Mouse (Mus musculus) CD4-positive helper T cell, adult 2 months (primary cell): ENCODE results near the gene Adh7.
A peak's percentile ranks its signal among the peaks of the same experiment; 100 is the strongest.

Experiments
- DNase-seq: peaks from one replicate; pipeline ENCODE4 v3.0.0-alpha.2; 2012; ENCODE audit warnings: low read depth, missing footprints, low spot score

Adh7 gene

DNA sequence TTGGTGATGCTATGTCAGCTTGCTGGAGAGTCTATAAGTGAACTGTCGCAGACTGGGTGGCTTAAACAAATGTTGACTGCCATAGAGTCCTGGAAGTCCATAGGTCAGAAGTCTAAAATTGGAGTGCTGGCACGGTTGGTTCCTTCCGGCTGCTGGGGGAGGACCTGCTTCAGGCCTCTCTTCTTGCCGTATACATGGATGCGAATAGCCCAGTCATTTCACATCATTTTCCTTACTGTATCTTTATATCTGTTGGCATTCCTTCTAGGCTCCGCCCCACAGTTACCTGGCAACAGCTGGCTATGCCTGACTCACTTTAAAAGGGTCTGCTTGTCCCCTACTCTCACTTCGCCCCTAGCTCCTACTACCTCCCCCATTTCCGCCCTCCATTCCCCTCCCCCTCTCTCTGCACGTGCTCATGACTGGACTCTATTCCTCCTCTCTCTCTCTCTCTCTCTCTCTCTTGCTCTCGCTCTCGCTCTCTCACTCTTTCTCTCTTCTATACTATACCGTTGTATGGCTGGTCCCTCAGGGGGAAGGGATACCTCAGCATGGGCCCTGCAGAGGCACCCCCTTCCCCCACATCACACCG lies 6.9 kb downstream of the Adh7 start:
- DNase-seq, result no peak

DNA sequence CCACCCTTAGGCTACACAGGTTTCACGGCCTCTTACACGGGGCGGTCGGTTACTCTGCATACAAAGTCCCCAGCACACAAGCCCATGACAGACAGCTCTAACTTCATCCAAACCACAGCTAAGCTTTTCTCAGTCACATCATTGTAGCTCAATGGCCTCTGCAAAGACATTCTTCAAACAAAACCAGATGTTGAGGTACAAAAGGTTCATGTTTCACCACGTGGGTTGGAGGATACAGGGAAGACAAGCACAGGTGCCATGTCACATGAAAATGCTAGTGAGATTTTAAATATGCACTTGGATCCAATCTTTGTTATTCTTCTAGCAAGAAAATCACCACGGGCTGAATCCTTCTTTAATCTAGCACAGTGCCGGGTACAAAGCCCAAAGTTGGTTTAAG lies 7.8 kb downstream of the Adh7 start:
- no peak for DNase-seq

DNA sequence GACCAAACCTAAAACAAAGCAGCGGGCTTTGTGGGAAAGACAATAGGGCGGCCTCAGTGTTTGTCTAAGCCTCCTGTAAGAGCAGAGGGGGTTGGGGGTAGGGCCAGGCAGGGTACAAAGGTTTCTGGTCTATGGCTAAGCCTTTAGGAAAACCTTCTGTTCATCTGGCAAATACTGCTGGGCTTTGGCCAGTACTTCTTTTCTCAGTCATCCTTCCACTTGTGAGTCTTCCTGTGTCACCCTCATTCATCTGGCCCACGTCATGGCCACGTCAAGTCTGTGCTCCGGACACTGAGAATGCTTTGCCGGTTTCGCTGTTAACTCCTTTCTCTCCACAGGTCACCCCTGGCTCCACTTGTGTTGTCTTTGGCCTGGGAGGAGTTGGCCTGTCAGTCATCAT lies 8.3 kb downstream of the Adh7 start:
- DNase-seq, result no peak

DNA sequence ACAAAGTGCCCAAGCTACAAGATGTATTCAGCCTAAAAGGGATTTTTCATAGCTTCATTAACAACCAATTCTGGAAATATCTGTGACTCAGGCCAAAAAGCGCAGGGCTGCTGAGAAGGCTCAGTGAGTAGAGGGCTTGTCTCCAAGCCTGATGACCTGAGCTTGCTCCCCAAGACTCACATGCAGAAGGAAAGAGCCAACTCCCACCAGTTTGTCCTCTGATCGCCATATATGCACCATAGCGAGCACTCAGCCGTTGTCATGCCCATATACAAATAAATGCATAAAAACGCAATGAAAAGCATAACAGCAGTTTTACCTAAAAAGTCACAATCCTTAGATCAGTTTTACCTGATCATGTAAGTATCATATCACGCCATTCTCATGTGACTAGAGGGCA lies 8.9 kb downstream of the Adh7 start:
- DNase-seq, result no peak

DNA sequence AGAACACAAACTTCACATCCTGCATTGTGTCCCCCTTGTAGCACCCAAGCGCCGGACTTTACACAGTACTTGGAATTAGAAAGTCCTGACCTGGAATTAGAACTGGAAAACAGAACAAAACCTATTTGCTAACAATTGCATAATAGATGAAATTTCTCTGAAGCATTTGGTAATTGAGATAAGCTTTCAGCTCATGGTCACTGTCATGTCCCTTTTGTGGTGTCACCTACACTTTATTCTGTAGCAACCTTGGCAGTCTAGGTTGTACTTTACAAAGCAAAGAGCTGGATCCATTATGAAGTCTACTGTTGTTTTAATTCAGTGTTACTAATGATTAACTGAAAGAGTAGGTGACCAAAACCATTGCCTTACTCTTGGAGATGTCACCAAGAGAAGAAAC lies 9.5 kb downstream of the Adh7 start:
- DNase-seq, result no peak

DNA sequence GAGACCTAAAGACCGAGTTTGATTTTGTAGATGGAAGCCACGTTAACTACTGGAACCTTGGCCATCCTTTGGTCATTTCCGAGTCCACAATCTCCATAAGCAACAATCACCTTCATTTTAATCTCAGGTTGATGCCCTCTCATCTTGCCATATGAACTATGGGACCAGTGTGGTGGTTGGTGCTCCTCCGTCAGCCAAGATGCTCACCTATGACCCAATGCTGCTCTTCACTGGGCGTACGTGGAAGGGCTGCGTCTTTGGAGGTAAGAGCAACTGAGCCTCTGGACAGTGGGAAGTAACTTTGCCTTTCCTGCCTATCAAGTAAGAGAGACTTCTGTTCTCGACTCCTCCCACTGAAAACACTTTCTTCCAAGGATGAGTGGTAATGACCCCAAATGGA lies 10.2 kb downstream of the Adh7 start:
- no peak for DNase-seq

- no peak for DNase-seq
Observed at GRCm38 (mm10) chr3:138229448-138229847, 11.9 kb downstream of the Adh7 start.

DNA sequence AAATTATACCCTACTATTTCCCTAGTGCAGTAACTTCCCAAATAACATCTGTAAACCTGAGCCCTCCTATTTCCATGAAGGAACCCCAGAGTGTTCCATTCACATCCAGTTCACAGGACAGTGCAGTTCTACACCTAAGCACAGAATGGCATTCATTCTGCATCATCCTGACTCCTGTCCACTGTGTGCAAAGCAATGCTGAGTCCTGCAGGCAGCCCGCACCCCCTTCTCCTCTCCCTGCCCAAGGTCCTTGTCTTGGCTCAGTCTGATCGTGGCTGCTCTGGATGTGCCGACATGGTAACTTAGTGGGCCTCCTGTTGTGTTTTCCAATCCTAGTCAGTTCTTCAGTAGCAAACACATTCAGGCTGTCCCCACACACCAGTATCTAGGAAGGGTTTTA lies 12.7 kb downstream of the Adh7 start:
- no peak for DNase-seq

DNA sequence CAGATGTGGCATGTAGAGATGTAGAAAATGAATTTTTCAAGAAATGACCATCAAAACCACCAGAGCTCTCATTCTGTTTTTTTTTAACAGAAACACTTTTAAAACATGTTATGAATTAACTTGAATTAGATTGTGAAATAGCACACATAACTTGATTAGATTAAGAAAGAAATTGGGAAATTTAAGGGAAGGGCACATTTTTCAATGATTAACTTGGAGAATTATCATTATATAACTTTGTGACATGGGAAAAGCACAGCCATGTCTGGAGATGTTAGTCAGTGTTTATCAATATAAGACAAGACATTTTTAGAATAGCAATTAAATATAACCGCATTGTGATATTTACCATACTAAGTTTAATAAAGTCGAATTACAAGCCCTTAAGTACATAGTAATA lies 14.0 kb downstream of the Adh7 start:
- no peak for DNase-seq

DNA sequence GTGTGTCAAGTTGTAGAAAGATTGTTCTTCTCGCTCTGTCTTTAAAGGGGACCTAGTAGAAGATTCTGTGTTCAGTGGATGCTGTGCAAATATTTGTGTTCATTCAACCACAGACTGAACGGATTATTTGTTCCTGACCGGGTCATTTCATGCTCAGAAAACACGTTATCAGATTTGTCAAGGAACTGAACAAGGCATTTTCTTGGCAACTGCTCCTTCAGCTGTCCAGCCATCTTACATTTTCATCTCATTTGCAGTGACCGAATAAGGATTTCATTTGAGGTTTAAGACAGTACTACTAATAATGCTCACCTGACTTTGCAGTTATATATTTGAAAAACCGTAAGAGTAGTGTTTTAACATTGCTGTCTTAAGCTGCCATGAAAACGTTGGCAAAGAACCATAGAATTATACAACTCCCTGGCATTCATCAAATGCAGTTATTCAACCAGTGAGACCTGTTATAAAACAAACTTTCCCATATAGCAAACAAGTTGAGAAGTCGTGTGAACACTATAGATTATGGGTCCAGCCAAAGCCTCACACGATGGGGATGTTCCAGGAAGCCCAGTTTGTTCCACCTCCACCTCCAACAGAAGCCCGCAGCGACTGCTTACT lies 19.1 kb downstream of the Adh7 start:
- DNase-seq, result no peak

- DNase-seq, result no peak
Observed at GRCm38 (mm10) chr3:138238046-138238445, 20.5 kb downstream of the Adh7 start.

GRCm38 (mm10) chr3:138239461-138239860 lies 21.9 kb downstream of the Adh7 start:
- DNase-seq, result no peak

DNA sequence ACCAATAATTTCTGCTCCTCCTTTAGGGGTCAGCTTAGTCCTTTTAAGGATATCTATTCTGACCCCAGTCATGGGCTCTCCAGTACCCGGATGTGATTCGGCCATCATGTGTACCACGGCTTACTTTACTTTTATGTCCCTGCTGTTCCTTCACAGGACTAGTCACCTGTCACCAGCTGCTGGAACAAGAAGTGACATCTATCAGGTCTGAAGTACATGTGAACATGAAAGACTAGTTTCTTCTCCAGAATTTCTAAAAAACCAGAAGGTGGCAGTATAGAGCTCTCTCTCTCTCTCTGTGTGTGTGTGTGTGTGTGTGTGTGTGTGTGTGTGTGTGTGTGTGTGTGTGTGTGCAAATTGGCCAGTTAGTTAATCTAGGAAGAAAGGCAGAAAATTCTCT lies 22.9 kb downstream of the Adh7 start:
- DNase-seq, result peak; percentile 60

DNA sequence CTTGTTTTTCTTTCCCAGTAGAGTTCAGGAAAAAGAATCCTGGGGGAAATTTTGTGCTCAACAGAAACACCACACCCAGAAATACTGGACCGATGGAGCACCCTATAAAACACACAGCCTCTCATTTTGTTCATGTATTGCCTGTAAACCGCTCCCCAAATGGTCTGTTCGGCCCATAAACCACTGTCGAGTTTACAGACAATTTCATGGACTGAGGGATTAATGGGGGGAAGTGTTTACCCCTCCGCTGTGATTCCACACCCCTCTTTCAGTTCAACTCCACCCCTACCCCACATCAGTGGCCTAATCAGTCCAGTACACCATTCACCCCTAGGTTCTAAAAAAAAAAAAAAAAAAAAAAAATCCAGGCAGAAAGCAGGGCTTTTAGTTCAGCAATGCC lies 23.4 kb downstream of the Adh7 start:
- no peak for DNase-seq

GRCm38 (mm10) chr3:138241371-138241770 lies 23.8 kb downstream of the Adh7 start:
- DNase-seq, result no peak

DNA sequence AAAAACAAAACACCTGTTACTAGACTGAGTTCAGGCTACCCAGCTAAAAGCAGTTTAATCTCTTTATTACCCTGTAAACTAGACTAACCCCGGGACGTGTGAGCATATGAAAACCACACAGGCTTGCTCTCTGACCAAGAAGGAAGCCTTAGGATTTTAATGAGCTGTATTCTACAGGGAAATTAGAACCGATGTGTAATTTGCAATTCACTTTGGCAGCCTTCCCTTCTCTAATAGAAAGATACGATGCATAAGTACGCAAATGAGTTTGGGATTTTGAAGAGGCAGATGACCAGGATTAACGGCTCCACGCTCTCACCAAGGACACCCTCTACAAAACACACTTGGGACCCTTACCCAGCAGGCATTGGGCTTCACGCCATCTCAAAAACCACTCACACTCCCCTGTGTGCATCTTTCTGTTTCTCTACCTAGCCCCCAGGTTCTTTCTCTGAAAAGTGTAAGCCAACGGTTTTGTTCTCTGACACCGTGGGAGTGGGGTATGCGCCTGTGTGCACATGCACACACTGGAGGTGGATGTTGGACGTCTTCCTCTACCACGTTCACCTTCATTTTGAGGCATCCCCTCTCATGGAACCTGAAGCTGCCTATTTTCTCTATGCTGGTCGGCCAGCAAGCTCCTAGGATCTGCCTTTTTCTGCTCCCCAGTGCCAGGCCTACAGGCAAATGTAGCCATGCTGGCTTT lies 24.6 kb downstream of the Adh7 start:
- no peak for DNase-seq

DNA sequence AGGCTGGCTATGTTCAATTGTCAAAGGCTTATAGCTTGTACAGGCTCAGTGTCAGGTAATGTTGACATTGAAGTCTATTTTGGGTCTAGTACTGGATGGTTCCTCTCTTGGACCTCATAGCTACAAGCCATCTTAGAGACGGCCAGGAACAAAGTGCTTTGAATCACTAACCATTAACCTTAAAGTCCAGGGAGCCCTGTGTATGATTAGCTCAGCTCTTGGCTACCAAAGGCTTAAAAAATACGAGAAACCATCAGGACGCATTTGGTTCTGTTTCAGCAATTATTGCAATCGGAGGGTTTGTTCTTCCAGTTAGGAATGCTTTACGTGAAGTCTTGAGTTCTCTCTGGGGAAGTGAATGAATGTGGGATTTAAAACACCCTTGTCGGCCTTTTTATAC lies 25.4 kb downstream of the Adh7 start:
- no peak for DNase-seq

- no peak for DNase-seq
Observed at GRCm38 (mm10) chr3:138244338-138244874, 26.8 kb downstream of the Adh7 start.

- DNase-seq, result no peak
Observed at GRCm38 (mm10) chr3:138246511-138247020, 29.0 kb downstream of the Adh7 start.

DNA sequence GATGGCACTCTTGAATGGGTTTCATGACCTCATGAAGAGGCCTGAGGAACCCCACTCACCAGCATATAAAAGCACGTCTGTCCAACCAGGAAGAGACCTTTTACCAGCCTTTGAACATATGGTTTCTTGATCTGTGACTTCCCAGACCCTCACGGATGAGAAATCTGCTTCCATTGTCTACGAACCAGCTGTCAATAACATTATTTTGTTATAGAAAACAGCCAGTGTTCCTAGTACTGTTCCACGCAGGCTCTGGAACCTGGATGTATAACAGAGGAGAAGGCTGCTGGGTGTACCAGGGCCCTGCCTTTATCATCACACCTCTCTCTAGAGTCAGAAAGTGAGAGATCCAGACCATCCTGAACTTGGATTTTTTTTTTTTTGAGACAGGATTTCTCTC lies 29.7 kb downstream of the Adh7 start:
- DNase-seq, result no peak

DNA sequence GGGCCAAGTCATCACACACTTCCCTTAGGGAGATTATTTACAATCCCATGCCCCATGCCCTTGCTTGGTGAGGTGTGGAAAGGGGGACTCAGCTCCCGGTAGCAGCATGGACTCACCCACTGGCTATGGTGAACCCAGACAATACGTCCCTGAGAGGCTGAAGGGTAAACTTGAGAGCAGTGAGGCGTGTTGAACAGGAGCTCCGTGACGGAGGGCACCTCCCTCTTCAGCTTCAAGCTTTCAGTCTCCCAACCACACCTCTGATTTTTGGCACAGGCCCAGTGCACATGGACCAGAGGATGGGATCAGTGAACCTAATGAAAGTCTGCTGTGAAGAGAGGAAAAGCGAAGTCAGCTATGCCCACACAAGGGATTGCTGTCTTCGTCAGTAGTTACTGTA lies 30.5 kb downstream of the Adh7 start:
- DNase-seq, result no peak

DNA sequence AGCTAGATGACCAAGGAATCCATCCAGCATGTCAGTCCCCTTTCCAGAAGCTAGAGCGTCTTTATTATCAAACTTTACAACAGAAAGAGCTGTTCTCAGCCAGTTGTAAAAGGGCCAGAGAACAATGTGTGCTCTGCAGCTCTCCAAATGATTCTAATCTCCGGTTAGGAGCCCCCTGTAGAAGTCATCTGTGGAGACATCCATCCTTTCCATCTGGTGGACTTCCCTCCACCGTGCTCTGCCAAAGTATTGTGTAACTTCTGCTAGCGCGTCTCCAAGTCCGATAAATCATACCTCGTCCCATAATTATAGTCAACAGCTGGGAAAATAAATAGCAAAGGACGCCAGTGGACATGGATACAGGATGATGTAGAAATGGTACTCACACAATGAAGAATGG lies 31.2 kb downstream of the Adh7 start:
- no peak for DNase-seq

GRCm38 (mm10) chr3:138251156-138251555 lies 33.6 kb downstream of the Adh7 start:
- no peak for DNase-seq
